Mouse (Mus musculus): ENCODE measurements around the gene Slc37a1.

- TF ChIP-seq CTCF (conservative IDR thresholded peaks at IDR 0.05; ENCODE audit: low read length) (no peak), POU5F1 (IDR thresholded peaks at IDR 0.05; ENCODE audit: borderline replicate concordance, low read length) (no peak)
Measured at GRCm38 (mm10) chr17:31253951-31254350, 32.6 kb upstream of the Slc37a1 start.
